Mouse (Mus musculus): Measurements from ENCODE around the gene Myo1d. TPM values are rescaled to one million over a fixed set of nuclear protein-coding genes. Genes with fewer than 3 reads are reported as not detected.

Gene Myo1d
- polyA plus RNA-seq, 1 experiment from 2014 or later, result 80.9 TPM

DNA sequence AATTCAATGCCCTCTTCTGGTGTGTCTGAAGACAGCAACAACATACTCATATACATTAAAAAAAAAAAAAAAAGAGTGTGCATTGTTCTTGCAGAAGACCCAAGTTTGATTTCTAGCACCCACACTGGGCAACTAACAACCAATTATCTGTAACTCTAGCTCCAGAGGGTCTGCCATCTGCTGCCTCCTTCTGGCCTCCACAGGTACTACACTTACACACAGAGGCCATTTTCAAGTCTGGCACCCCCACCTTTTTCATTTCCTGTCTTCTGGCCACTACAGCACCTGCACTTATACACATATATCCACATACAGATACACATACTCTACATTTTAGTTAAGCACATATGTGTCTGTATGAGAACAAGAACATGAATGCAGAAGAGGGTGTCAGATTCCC lies 252.1 kb downstream of the Myo1d start:
- no peak for ATAC-seq
- no peaks in the 10 kb centered on the region for H3K4me1 ChIP-seq (ENCODE audit: control insufficient read depth, insufficient read depth, low read length)
- no peaks in the 10 kb centered on the region for H3K36me3 ChIP-seq (ENCODE audit: control insufficient read depth, insufficient read depth, low read length)

GRCm38 (mm10) chr11:80524213-80524612 lies 255.6 kb downstream of the Myo1d start:
- ATAC-seq, result no peak
- H3K4me3 ChIP-seq (ENCODE audit: low read length), result no peak overlapping the region
- H3K4me2 ChIP-seq (ENCODE audit: low read depth, low read length), result no peak overlapping the region
- H3K27ac ChIP-seq (ENCODE audit: low read length), result no peak overlapping the region
- no peaks in the 10 kb centered on the region for H3K27me3 ChIP-seq (replicated peaks; ENCODE audit: control insufficient read depth, insufficient read depth, low read length)
- no peak overlapping the region for H3K9ac ChIP-seq (ENCODE audit: low read depth, low read length)
- H3K4me1 ChIP-seq (ENCODE audit: control insufficient read depth, insufficient read depth, low read length), result no peaks in the 10 kb centered on the region
- 90% methylated on average over 5 of the region's 5 CpGs for WGBS
- no peaks in the 10 kb centered on the region for H3K36me3 ChIP-seq (ENCODE audit: control insufficient read depth, insufficient read depth, low read length)
- no peaks in the 10 kb centered on the region for H3K9me3 ChIP-seq (ENCODE audit: control insufficient read depth, low read length)

More for the DNA sequence above, 252.1 kb downstream of the Myo1d start:
- H3K27ac ChIP-seq (ENCODE audit: low read length), result no peak overlapping the region
- no peak overlapping the region for H3K4me3 ChIP-seq (ENCODE audit: low read length)
- H3K4me2 ChIP-seq (ENCODE audit: low read depth, low read length), result no peak overlapping the region
- no peaks in the 10 kb centered on the region for H3K9me3 ChIP-seq (ENCODE audit: control insufficient read depth, low read length)
- H3K9ac ChIP-seq (ENCODE audit: low read depth, low read length), result no peak overlapping the region
- H3K27me3 ChIP-seq (replicated peaks; ENCODE audit: control insufficient read depth, insufficient read depth, low read length), result no peaks in the 10 kb centered on the region

GRCm38 (mm10) chr11:80523410-80523809 lies 256.4 kb downstream of the Myo1d start:
- Histone ChIP-seq H3K27me3 (replicated peaks; ENCODE audit: control insufficient read depth, insufficient read depth, low read length) (no peaks in the 10 kb centered on the region), H3K36me3 (ENCODE audit: control insufficient read depth, insufficient read depth, low read length) (no peaks in the 10 kb centered on the region), H3K4me2 (ENCODE audit: low read depth, low read length) (no peak overlapping the region), H3K4me1 (ENCODE audit: control insufficient read depth, insufficient read depth, low read length) (0 out of 2 replicates have a peak, but pooled peaks cover 2% of the 10 kb centered on the region), H3K4me3 (ENCODE audit: low read length) (no peak overlapping the region), H3K27ac (ENCODE audit: low read length) (no peak overlapping the region), H3K9me3 (ENCODE audit: control insufficient read depth, low read length) (no peaks in the 10 kb centered on the region), H3K9ac (ENCODE audit: low read depth, low read length) (no peak overlapping the region)
- WGBS, result 70% methylated on average over 4 of the region's 4 CpGs
- ATAC-seq, result no peak

DNA sequence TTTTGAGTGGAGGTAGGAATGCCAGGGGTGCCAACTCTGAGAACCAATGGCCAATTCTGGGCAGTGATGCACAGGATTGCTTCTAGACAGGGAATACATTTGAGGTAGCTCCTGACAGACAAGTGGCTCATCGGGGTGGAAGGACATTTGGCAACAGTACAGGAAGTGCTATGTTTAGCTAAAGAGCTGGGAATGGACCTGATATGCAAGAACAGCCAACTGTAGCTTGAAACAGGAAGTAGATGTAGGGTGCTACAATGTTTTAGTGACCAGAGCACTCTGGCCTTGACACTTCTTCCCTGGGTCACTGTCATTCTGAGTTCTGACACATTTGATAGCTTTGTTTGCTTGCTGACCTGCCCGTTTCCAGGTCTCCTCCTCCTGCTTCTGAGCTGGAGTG lies 257.0 kb downstream of the Myo1d start:
- no peaks in the 10 kb centered on the region for H3K27me3 ChIP-seq (replicated peaks; ENCODE audit: control insufficient read depth, insufficient read depth, low read length)
- 47% methylated on average over 2 of the region's 2 CpGs for WGBS
- H3K9ac ChIP-seq (ENCODE audit: low read depth, low read length), result no peak overlapping the region
- H3K4me3 ChIP-seq (ENCODE audit: low read length), result no peak overlapping the region
- 0 out of 2 replicates have a peak, but pooled peaks cover 2% of the 10 kb centered on the region for H3K4me1 ChIP-seq (ENCODE audit: control insufficient read depth, insufficient read depth, low read length)
- no peak overlapping the region for H3K4me2 ChIP-seq (ENCODE audit: low read depth, low read length)
- no peak overlapping the region for H3K27ac ChIP-seq (ENCODE audit: low read length)
- no peaks in the 10 kb centered on the region for H3K36me3 ChIP-seq (ENCODE audit: control insufficient read depth, insufficient read depth, low read length)
- no peak for ATAC-seq
- no peaks in the 10 kb centered on the region for H3K9me3 ChIP-seq (ENCODE audit: control insufficient read depth, low read length)

DNA sequence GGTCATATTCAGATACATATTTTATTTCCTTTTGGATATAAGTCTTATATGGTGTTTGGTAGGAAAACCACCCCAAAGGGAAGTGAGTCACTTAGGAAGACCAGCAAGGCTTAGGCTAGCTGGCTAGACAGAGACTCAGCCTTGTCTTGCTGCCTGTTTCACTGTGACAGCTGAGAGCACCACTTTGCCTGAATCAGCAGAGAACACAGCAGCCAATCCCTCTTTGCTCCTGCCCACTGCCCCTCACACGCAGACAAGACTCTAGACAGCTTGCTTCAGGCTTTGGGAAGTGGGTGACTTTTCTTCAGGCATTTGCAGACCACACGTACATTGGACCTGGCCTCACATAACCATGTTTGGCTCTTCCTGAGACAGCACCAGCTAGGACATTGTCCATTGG lies 258.7 kb downstream of the Myo1d start:
- 0 out of 2 replicates have a peak, but pooled peaks cover 2% of the 10 kb centered on the region for H3K4me1 ChIP-seq (ENCODE audit: control insufficient read depth, insufficient read depth, low read length)
- no peak for ATAC-seq
- H3K9me3 ChIP-seq (ENCODE audit: control insufficient read depth, low read length), result no peaks in the 10 kb centered on the region
- H3K4me3 ChIP-seq (ENCODE audit: low read length), result no peak overlapping the region
- no peak overlapping the region for H3K4me2 ChIP-seq (ENCODE audit: low read depth, low read length)
- no peaks in the 10 kb centered on the region for H3K27me3 ChIP-seq (replicated peaks; ENCODE audit: control insufficient read depth, insufficient read depth, low read length)
- H3K9ac ChIP-seq (ENCODE audit: low read depth, low read length), result no peak overlapping the region
- no peaks in the 10 kb centered on the region for H3K36me3 ChIP-seq (ENCODE audit: control insufficient read depth, insufficient read depth, low read length)
- H3K27ac ChIP-seq (ENCODE audit: low read length), result no peak overlapping the region
- 64% methylated on average over 2 of the region's 2 CpGs for WGBS

DNA sequence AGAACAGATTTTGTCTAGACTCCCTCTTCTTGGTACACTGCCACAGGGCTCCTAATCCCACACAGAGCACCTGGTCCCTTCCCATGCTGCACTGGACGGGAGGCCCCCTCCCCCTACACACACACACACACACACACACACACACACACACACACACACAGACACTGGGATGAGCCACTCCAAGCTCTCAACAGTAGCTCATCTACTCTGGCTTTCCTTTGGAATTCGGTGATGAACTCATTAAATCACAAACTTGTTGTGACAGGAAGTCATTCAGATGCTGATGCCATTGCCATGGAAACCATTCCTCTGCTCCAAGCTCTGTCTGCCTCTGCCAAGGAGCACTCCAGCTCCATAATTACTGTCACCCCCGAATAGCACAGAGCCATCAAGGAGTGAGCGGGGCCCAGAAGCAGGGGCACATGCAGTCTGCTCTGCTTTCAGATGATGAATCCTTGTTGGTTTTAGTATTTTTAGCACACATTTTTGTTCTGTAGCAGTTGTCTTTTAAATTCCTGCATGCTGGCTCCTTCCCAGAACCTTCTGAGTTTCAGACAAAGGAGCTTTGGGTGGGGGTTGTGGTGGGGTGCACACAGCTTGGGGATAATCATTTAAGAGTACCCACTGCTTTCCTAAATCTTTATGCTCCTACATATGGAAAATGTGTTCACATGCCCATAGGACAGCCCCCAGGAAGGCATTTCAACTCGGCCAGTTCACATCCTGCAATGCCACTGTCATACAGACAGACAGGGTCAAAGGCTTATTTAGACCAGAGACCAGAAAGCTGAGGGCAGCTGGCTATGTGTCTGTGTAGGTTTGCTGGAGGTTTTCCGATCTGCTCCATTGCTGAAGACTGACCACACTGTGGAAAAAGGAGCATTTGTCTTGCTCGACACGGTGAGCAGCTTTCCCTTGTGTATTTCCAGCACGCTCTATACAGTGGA lies 261.1 kb downstream of the Myo1d start:
- Histone ChIP-seq H3K9me3 (ENCODE audit: control insufficient read depth, low read length) (no peaks in the 10 kb centered on the region), H3K9ac (ENCODE audit: low read depth, low read length) (no peak overlapping the region), H3K4me1 (ENCODE audit: control insufficient read depth, insufficient read depth, low read length) (0 out of 2 replicates have a peak, but pooled peaks cover 2% of the 10 kb centered on the region), H3K36me3 (ENCODE audit: control insufficient read depth, insufficient read depth, low read length) (no peaks in the 10 kb centered on the region), H3K27me3 (replicated peaks; ENCODE audit: control insufficient read depth, insufficient read depth, low read length) (no peaks in the 10 kb centered on the region), H3K4me2 (ENCODE audit: low read depth, low read length) (no peak overlapping the region), H3K4me3 (ENCODE audit: low read length) (no peak overlapping the region), H3K27ac (ENCODE audit: low read length) (no peak overlapping the region)
- peak; percentile 48; the same call in 1 of the 2 replicates for ATAC-seq
- 48% methylated on average over 9 of the region's 9 CpGs for WGBS

- Histone ChIP-seq H3K4me3 (ENCODE audit: low read length) (no peak overlapping the region), H3K27me3 (replicated peaks; ENCODE audit: control insufficient read depth, insufficient read depth, low read length) (no peaks in the 10 kb centered on the region), H3K4me1 (ENCODE audit: control insufficient read depth, insufficient read depth, low read length) (0 out of 2 replicates have a peak, but pooled peaks cover 2% of the 10 kb centered on the region), H3K9ac (ENCODE audit: low read depth, low read length) (no peak overlapping the region), H3K27ac (ENCODE audit: low read length) (no peak overlapping the region), H3K9me3 (ENCODE audit: control insufficient read depth, low read length) (no peaks in the 10 kb centered on the region), H3K36me3 (ENCODE audit: control insufficient read depth, insufficient read depth, low read length) (no peaks in the 10 kb centered on the region), H3K4me2 (ENCODE audit: low read depth, low read length) (no peak overlapping the region)
- 75% methylated on average over 8 of the region's 8 CpGs for WGBS
- no peak for ATAC-seq
Observed at GRCm38 (mm10) chr11:80515895-80516294, 263.9 kb downstream of the Myo1d start.

GRCm38 (mm10) chr11:80515346-80515745 lies 264.5 kb downstream of the Myo1d start:
- Histone ChIP-seq H3K9ac (ENCODE audit: low read depth, low read length) (no peak overlapping the region), H3K27me3 (replicated peaks; ENCODE audit: control insufficient read depth, insufficient read depth, low read length) (no peaks in the 10 kb centered on the region), H3K4me2 (ENCODE audit: low read depth, low read length) (no peak overlapping the region), H3K9me3 (ENCODE audit: control insufficient read depth, low read length) (no peaks in the 10 kb centered on the region), H3K36me3 (ENCODE audit: control insufficient read depth, insufficient read depth, low read length) (no peaks in the 10 kb centered on the region), H3K4me1 (ENCODE audit: control insufficient read depth, insufficient read depth, low read length) (0 out of 2 replicates have a peak, but pooled peaks cover 2% of the 10 kb centered on the region), H3K27ac (ENCODE audit: low read length) (no peak overlapping the region), H3K4me3 (ENCODE audit: low read length) (no peak overlapping the region)
- ATAC-seq, result no peak
- 53% methylated on average over 1 of the region's 1 CpGs for WGBS

GRCm38 (mm10) chr11:80513796-80514195 lies 266.0 kb downstream of the Myo1d start:
- Histone ChIP-seq H3K36me3 (ENCODE audit: control insufficient read depth, insufficient read depth, low read length) (no peaks in the 10 kb centered on the region), H3K27ac (ENCODE audit: low read length) (no peak overlapping the region), H3K4me1 (ENCODE audit: control insufficient read depth, insufficient read depth, low read length) (0 out of 2 replicates have a peak, but pooled peaks cover 2% of the 10 kb centered on the region), H3K9me3 (ENCODE audit: control insufficient read depth, low read length) (no peaks in the 10 kb centered on the region), H3K27me3 (replicated peaks; ENCODE audit: control insufficient read depth, insufficient read depth, low read length) (no peaks in the 10 kb centered on the region), H3K9ac (ENCODE audit: low read depth, low read length) (no peak overlapping the region), H3K4me2 (ENCODE audit: low read depth, low read length) (no peak overlapping the region), H3K4me3 (ENCODE audit: low read length) (no peak overlapping the region)
- 69% methylated on average over 7 of the region's 7 CpGs for WGBS
- ATAC-seq, result no peak

Measured in intestine, embryonic 16.5 days (tissue).